Mouse (Mus musculus): Measurements from ENCODE around the gene Polr3f. TPM values are rescaled to one million over a fixed set of nuclear protein-coding genes. Genes with fewer than 3 reads are reported as not detected.

The Polr3f gene
- total and polyA plus RNA-seq, 3 experiments: 15.8 to 28.5 (median 20.2) TPM

DNA sequence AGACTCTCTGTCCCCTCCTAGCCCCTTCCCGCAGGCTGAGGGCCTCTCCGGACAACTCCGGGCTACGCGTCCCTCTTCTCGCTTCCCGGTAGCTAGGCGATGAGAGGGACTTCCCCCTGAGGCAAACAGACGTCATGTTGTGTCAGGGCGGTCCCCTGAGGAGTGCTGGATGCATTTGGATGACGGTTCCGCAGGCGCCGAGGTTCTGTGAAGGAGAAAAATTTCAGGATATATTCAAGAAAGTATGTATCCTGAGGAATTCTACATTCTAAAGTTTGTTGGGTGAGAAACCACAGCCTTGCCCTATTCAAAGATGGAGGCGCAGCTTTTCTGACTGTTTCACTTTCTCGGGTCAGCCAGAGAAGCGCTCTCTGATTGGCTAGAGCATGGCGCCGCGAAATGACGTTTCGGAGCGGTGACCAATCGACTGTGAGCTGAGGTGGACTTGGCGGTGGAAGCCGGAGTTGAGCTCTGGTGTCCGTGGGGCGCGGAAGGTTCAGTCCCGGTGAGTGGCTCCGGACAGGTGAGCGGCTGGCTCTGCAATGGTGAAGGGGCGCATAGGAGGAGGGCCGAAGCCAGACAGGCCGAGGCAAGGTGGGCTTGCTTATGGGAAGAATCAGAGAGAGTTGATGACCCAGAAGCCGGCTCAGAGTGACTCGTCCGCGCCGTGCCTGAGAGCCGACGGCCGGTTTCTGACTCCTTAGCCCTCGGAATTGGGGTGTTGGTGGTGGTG, 28.5 kb downstream of the Polr3f start, which contains the start of gene Sec23b:
Gene Sec23b (plus strand): TSS at position 410 of the 733 bp plus-strand sequence.
- H3K27me3 ChIP-seq (replicated peaks): no peaks in the 10 kb centered on the region
- DNase-seq (ENCODE audit: extremely low read depth): peak; percentile 96
- H3K4me2 ChIP-seq (ENCODE audit: insufficient read depth, low read depth, poor library complexity, severe bottlenecking): peak within 1 kb of the TSS; percentile 100
- H3K9ac ChIP-seq (ENCODE audit: insufficient read depth, low read depth): peak within 1 kb of the TSS; percentile 53
- no peaks in the 10 kb centered on the region for H3K9me3 ChIP-seq (replicated peaks; ENCODE audit: low read length)
- peaks cover 8 to 28% of the 10 kb centered on the region in 2 experiments; a peak in 3 of 4 replicates for H3K4me1 ChIP-seq (ENCODE audit: control insufficient read depth in 1 of 2, insufficient read depth in 2 of 2)
- H3K36me3 ChIP-seq (replicated peaks in 1 of 2; ENCODE audit: control insufficient read depth in 1 of 2, insufficient read depth in 1 of 2, low read length in 1 of 2): peaks cover 9 to 23% of the 10 kb centered on the region in 2 experiments
- peak within 1 kb of the TSS; percentile 75 for H3K27ac ChIP-seq (ENCODE audit: insufficient read depth, low read depth)
- H3K79me2 ChIP-seq (replicated peaks; ENCODE audit: control insufficient read depth, extremely low read depth, insufficient read depth, poor library complexity, severe bottlenecking): peaks cover 28% of the 10 kb centered on the region
- peak within 1 kb of the TSS; percentile 69 to 88 (median 75) for H3K4me3 ChIP-seq (replicated peaks in 1 of 3; ENCODE audit: low read depth in 2 of 3, low read length in 2 of 3, poor library complexity in 1 of 3)
- in situ Hi-C loops (cut with MboI; ENCODE audit: low pct_ligation_motif_present, low pct_unique_long_range_greater_than_20kb, low sequenced_read_pairs) (no loop called here), dilution Hi-C loops (cut with MboI; ENCODE audit: extremely low pct_ligation_motif_present, extremely low pct_unique_long_range_greater_than_20kb, low sequenced_read_pairs) (no loop called here)
- TF ChIP-seq TCF12 (IDR thresholded peaks at IDR 0.05; ENCODE audit: low read depth, low read length) (peak; percentile 83), MAZ (IDR thresholded peaks at IDR 0.05; ENCODE audit: low read depth, low read length) (no peak), NRF1 (IDR thresholded peaks at IDR 0.05; ENCODE audit: low read depth, low read length) (peak; percentile 63), GABPA (IDR thresholded peaks at IDR 0.05; ENCODE audit: insufficient replicate concordance, low read depth, low read length) (no peak; the same call in 1 of the 2 replicates), MAX (IDR thresholded peaks at IDR 0.05; ENCODE audit: low read length) (no peak), ELF1 (IDR thresholded peaks at IDR 0.05; ENCODE audit: low read depth, low read length) (peak; percentile 51; the same call in 1 of the 2 replicates), EP300 (IDR thresholded peaks at IDR 0.05; ENCODE audit: low read length) (no peak), RAD21 (IDR thresholded peaks at IDR 0.05; ENCODE audit: low read depth, low read length) (no peak), JUN (IDR thresholded peaks at IDR 0.05; ENCODE audit: insufficient read depth, low read depth, low read length) (no peak), PAX5 (IDR thresholded peaks at IDR 0.05; ENCODE audit: low read length) (no peak), ZC3H11A (IDR thresholded peaks at IDR 0.05; ENCODE audit: low read depth, low read length) (no peak), KAT2A (IDR thresholded peaks at IDR 0.05; ENCODE audit: insufficient replicate concordance, low read length) (peak; percentile 82; the same call in 1 of the 2 replicates), POLR2AphosphoS2 (IDR thresholded peaks at IDR 0.05; ENCODE audit: low read depth, low read length) (no peak), SIN3A (IDR thresholded peaks at IDR 0.05; ENCODE audit: low read length) (peak; percentile 80), USF1 (IDR thresholded peaks at IDR 0.05; ENCODE audit: low read depth, low read length) (no peak), ZNF384 (IDR thresholded peaks at IDR 0.05; ENCODE audit: low read depth, low read length) (no peak), BHLHE40 (IDR thresholded peaks at IDR 0.05; ENCODE audit: low read depth, low read length) (0 out of 2 replicates have a peak, but pooled peaks have one; percentile 14), SMC3 (IDR thresholded peaks at IDR 0.05; ENCODE audit: low read depth, low read length) (no peak), MEF2A (IDR thresholded peaks at IDR 0.05; ENCODE audit: borderline replicate concordance, low read depth, low read length) (no peak), CTCF (conservative IDR thresholded peaks at IDR 0.05 in 1 of 2, IDR thresholded peaks at IDR 0.05 in 1 of 2; ENCODE audit: low read depth in 2 of 2, low read length in 2 of 2) (no peak), HCFC1 (IDR thresholded peaks at IDR 0.05; ENCODE audit: low read depth, low read length) (peak; percentile 90), ETS1 (conservative IDR thresholded peaks at IDR 0.05; ENCODE audit: low read depth, low read length) (no peak; the same call in 1 of the 2 replicates), MYC (IDR thresholded peaks at IDR 0.05; ENCODE audit: low read depth, low read length) (peak; percentile 67; the same call in 1 of the 2 replicates), IRF4 (IDR thresholded peaks at IDR 0.05; ENCODE audit: low read depth, low read length) (peak; percentile 77), MAFK (IDR thresholded peaks at IDR 0.05; ENCODE audit: insufficient replicate concordance, low read length) (no peak; the same call in 1 of the 2 replicates), RCOR1 (conservative IDR thresholded peaks at IDR 0.05; ENCODE audit: low read depth, low read length) (no peak), ZKSCAN1 (IDR thresholded peaks at IDR 0.05; ENCODE audit: borderline replicate concordance, low read depth, low read length) (no peak), CHD1 (IDR thresholded peaks at IDR 0.05; ENCODE audit: low read depth, low read length) (no peak), ZMIZ1 (IDR thresholded peaks at IDR 0.05; ENCODE audit: low read depth, low read length) (peak; percentile 81; the same call in 1 of the 2 replicates), USF2 (conservative IDR thresholded peaks at IDR 0.05; ENCODE audit: low read depth, low read length) (no peak), POLR2A (IDR thresholded peaks at IDR 0.05; ENCODE audit: low read depth, low read length) (peak; percentile 86), JUND (conservative IDR thresholded peaks at IDR 0.05; ENCODE audit: low read depth, low read length) (no peak; the same call in 1 of the 2 replicates), UBTF (IDR thresholded peaks at IDR 0.05; ENCODE audit: low read depth, low read length) (no peak; the same call in 1 of the 2 replicates), NELFE (IDR thresholded peaks at IDR 0.05; ENCODE audit: low read depth, low read length) (peak; percentile 89), CHD2 (IDR thresholded peaks at IDR 0.05; ENCODE audit: low read length) (peak; percentile 80), TBP (conservative IDR thresholded peaks at IDR 0.05; ENCODE audit: low read depth, low read length) (no peak; the same call in 1 of the 2 replicates), MXI1 (IDR thresholded peaks at IDR 0.05; ENCODE audit: low read depth, low read length) (peak; percentile 69), E2F4 (IDR thresholded peaks at IDR 0.05; ENCODE audit: insufficient replicate concordance, low read depth, low read length) (peak; percentile 76; the same call in 1 of the 2 replicates)

Data from CH12.LX (cell line).